In the genomic region with DNA sequence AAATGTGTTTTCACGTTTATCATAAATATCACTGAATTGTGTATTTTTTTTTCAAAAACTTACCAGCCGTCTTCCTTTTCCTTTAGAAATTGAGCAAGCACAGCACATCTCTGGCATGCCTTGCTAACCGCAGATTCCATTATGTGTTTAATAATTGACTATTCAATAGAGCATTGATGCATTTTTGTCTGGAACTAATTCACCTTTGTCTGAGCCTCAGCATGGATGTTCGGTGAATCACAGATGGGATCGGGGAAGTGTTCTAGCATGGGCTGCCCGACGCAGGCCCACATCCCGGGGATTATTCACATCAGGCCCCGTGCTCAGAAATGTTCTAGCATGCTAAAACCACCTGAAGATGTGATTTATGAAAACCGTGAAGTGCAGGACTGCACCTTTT, we compare ENCODE assay signal across 22 mouse cellular contexts. TPM values are rescaled to one million over a fixed set of nuclear protein-coding genes. Genes with fewer than 3 reads are reported as not detected.
DNase-seq lines count a peak whose midpoint lies in the region; ATAC-seq and TF ChIP-seq lines count a peak whose summit lies in the region.
"Had no signal": no experiment of that assay in that cellular context is flagged by ENCODE, and none has a peak within 500 bp of the region (broad histone marks: within the 10 kb centered on the region; RNA-seq: fewer than 3 reads in every experiment).

No protein-coding gene starts in this region.

- DNase-seq in embryonic facial prominence, embryonic 14.5 days (ENCODE audit: low spot score): peak; percentile 28
- no peak for DNase-seq in embryonic facial prominence, embryonic 10.5 days (ENCODE audit: low spot score)
- DNase-seq in midbrain, postnatal 0 days (ENCODE audit: low spot score): peak; percentile 23
- DNase-seq in midbrain, embryonic 10.5 days (ENCODE audit: low spot score): no peak
- no peak for DNase-seq in left cerebral cortex, postnatal 25 days (ENCODE audit: low spot score in 2 of 2)
- DNase-seq in thymus, postnatal 36 days: no peak
- DNase-seq: adrenal gland, postnatal 25 days; cerebellum, adult 11-12 months; cerebellum, postnatal 14 days; gastrocnemius, postnatal 14 days; heart, postnatal 4 days; liver, embryonic 13.5 days; lung, embryonic 14.5 days; lung, postnatal 36 days; thymus, adult 2 months had no signal

- no peaks in the 10 kb centered on the region for H3K9me3 ChIP-seq in embryonic facial prominence, embryonic 14.5 days (ENCODE audit: control insufficient read depth, low read length)
- H3K9me3 ChIP-seq in embryonic facial prominence, embryonic 10.5 days: no peaks in the 10 kb centered on the region
- H3K9me3 ChIP-seq in midbrain, postnatal 0 days (ENCODE audit: low read length): no peaks in the 10 kb centered on the region
- H3K9me3 ChIP-seq in midbrain, embryonic 10.5 days (replicated peaks): no peaks in the 10 kb centered on the region
- H3K9me3 ChIP-seq in kidney, embryonic 16.5 days (ENCODE audit: low read length): no peaks in the 10 kb centered on the region
- H3K9me3 ChIP-seq: heart, embryonic 15.5 days; limb, embryonic 13.5 days; liver, embryonic 13.5 days; neural tube, embryonic 15.5 days had no signal

- no peak overlapping the region for H3K27ac ChIP-seq in embryonic facial prominence, embryonic 14.5 days (replicated peaks; ENCODE audit: low read depth, low read length)
- no peak overlapping the region for H3K27ac ChIP-seq in embryonic facial prominence, embryonic 10.5 days (replicated peaks)
- H3K27ac ChIP-seq in midbrain, postnatal 0 days (ENCODE audit: low read depth, low read length): no peak overlapping the region
- no peak overlapping the region for H3K27ac ChIP-seq in midbrain, embryonic 10.5 days (replicated peaks)
- peak overlapping the region; percentile 43; the same call in 1 of the 2 replicates for H3K27ac ChIP-seq in kidney, embryonic 16.5 days (ENCODE audit: low read length)
- H3K27ac ChIP-seq: heart, embryonic 15.5 days; limb, embryonic 13.5 days; liver, embryonic 13.5 days; neural tube, embryonic 15.5 days had no signal

- H3K4me3 ChIP-seq in embryonic facial prominence, embryonic 14.5 days (ENCODE audit: low read depth, low read length): no peak overlapping the region
- H3K4me3 ChIP-seq in embryonic facial prominence, embryonic 10.5 days: no peak overlapping the region
- H3K4me3 ChIP-seq in midbrain, postnatal 0 days (ENCODE audit: low read depth, low read length): no peak overlapping the region
- no peak overlapping the region for H3K4me3 ChIP-seq in midbrain, embryonic 10.5 days
- H3K4me3 ChIP-seq in kidney, embryonic 16.5 days (ENCODE audit: low read length): no peak overlapping the region
- H3K4me3 ChIP-seq: erythroblast, embryonic 14.5 days; heart, embryonic 15.5 days; limb, embryonic 13.5 days; liver, embryonic 13.5 days; neural tube, embryonic 15.5 days had no signal

- no peaks in the 10 kb centered on the region for H3K4me1 ChIP-seq in embryonic facial prominence, embryonic 14.5 days (ENCODE audit: control insufficient read depth, insufficient read depth, low read length)
- peaks cover 6% of the 10 kb centered on the region; the same call in 1 of the 2 replicates for H3K4me1 ChIP-seq in embryonic facial prominence, embryonic 10.5 days
- H3K4me1 ChIP-seq in midbrain, postnatal 0 days (ENCODE audit: insufficient read depth, low read length): no peaks in the 10 kb centered on the region
- peaks cover 3% of the 10 kb centered on the region for H3K4me1 ChIP-seq in midbrain, embryonic 10.5 days
- 0 out of 2 replicates have a peak, but pooled peaks cover under 1% of the 10 kb centered on the region for H3K4me1 ChIP-seq in kidney, embryonic 16.5 days (ENCODE audit: insufficient read depth, low read length)
- H3K4me1 ChIP-seq: heart, embryonic 15.5 days; limb, embryonic 13.5 days; liver, embryonic 13.5 days; neural tube, embryonic 15.5 days had no signal

- H3K4me2 ChIP-seq in embryonic facial prominence, embryonic 14.5 days (ENCODE audit: low read depth, low read length): no peak overlapping the region
- H3K4me2 ChIP-seq in midbrain, postnatal 0 days (ENCODE audit: low read depth, low read length, poor library complexity, severe bottlenecking): no peak overlapping the region
- H3K4me2 ChIP-seq in kidney, embryonic 16.5 days (replicated peaks; ENCODE audit: low read depth, low read length): no peak overlapping the region
- H3K4me2 ChIP-seq: heart, embryonic 15.5 days; limb, embryonic 13.5 days; liver, embryonic 13.5 days; lung, embryonic 14.5 days; neural tube, embryonic 15.5 days had no signal

- 57% methylated on average over 10 of the region's 10 CpGs for WGBS in embryonic facial prominence, embryonic 14.5 days
- WGBS in embryonic facial prominence, embryonic 10.5 days: 84% methylated on average over 10 of the region's 10 CpGs
- 22% methylated on average over 10 of the region's 10 CpGs for WGBS in midbrain, postnatal 0 days
- 68% methylated on average over 10 of the region's 10 CpGs for WGBS in midbrain, embryonic 10.5 days
- 67% methylated on average over 10 of the region's 10 CpGs for WGBS in kidney, embryonic 16.5 days

- intact Hi-C loops in left cerebral cortex, postnatal 25 days (cut with DNase I): no loop called here

- TF ChIP-seq CTCF in midbrain, postnatal 0 days (IDR thresholded peaks at IDR 0.05): no peak

- no peaks in the 10 kb centered on the region for H3K27me3 ChIP-seq in embryonic facial prominence, embryonic 14.5 days (replicated peaks; ENCODE audit: control insufficient read depth, insufficient read depth, low read length)
- H3K27me3 ChIP-seq in embryonic facial prominence, embryonic 10.5 days (replicated peaks; ENCODE audit: low read depth, poor library complexity, severe bottlenecking): no peaks in the 10 kb centered on the region
- H3K27me3 ChIP-seq in midbrain, postnatal 0 days (ENCODE audit: insufficient read depth, low read length): 0 out of 2 replicates have a peak, but pooled peaks cover 3% of the 10 kb centered on the region
- peaks cover 11% of the 10 kb centered on the region; the same call in 1 of the 2 replicates for H3K27me3 ChIP-seq in midbrain, embryonic 10.5 days (ENCODE audit: low read depth, poor library complexity, severe bottlenecking)
- no peaks in the 10 kb centered on the region for H3K27me3 ChIP-seq in kidney, embryonic 16.5 days (ENCODE audit: insufficient read depth, low read length)
- H3K27me3 ChIP-seq: heart, embryonic 15.5 days; limb, embryonic 13.5 days; neural tube, embryonic 15.5 days had no signal

- H3K36me3 ChIP-seq in embryonic facial prominence, embryonic 14.5 days (ENCODE audit: control insufficient read depth, insufficient read depth, low read length): no peaks in the 10 kb centered on the region
- H3K36me3 ChIP-seq in embryonic facial prominence, embryonic 10.5 days (replicated peaks): no peaks in the 10 kb centered on the region
- no peaks in the 10 kb centered on the region for H3K36me3 ChIP-seq in midbrain, postnatal 0 days (ENCODE audit: insufficient read depth, low read length)
- no peaks in the 10 kb centered on the region for H3K36me3 ChIP-seq in midbrain, embryonic 10.5 days
- H3K36me3 ChIP-seq in kidney, embryonic 16.5 days (ENCODE audit: insufficient read depth, low read length): no peaks in the 10 kb centered on the region
- H3K36me3 ChIP-seq: heart, embryonic 15.5 days; limb, embryonic 13.5 days; liver, embryonic 13.5 days; neural tube, embryonic 15.5 days had no signal

- no peak for ATAC-seq in embryonic facial prominence, embryonic 14.5 days (ENCODE audit: low read depth)
- no peak for ATAC-seq in midbrain, postnatal 0 days (ENCODE audit: low FRiP score)
- ATAC-seq in kidney, embryonic 16.5 days (ENCODE audit: low FRiP score, low TSS enrichment): peak; percentile 59; the same call in 1 of the 2 replicates
- ATAC-seq in granulocyte monocyte progenitor cell, adult 5-6 weeks (replicated peaks; ENCODE audit: poor library complexity, severe bottlenecking): no peak
- ATAC-seq: forebrain, embryonic 14.5 days had no signal

- H3K9ac ChIP-seq in embryonic facial prominence, embryonic 14.5 days (ENCODE audit: low read depth, low read length): no peak overlapping the region
- no peak overlapping the region for H3K9ac ChIP-seq in midbrain, postnatal 0 days (replicated peaks; ENCODE audit: low read length, poor library complexity, severe bottlenecking)
- H3K9ac ChIP-seq in kidney, embryonic 16.5 days (replicated peaks; ENCODE audit: low read length): no peak overlapping the region
- H3K9ac ChIP-seq: heart, embryonic 15.5 days; limb, embryonic 13.5 days; liver, embryonic 13.5 days; lung, embryonic 14.5 days; neural tube, embryonic 15.5 days had no signal

RNA-seq across cellular contexts. Expression of a gene that starts 12.2 kb away (rescaled TPM):
- 4.8 and 5.2 TPM in 2 replicates for polyA plus RNA-seq in embryonic facial prominence, embryonic 14.5 days (2014; fragmentation: Nextera tagmentation; extraction: Ambion mirVana)
- 2.4 and 3.4 TPM in 2 replicates for polyA plus RNA-seq in embryonic facial prominence, embryonic 10.5 days (2016; fragmentation: Nextera tagmentation; extraction: Ambion mirVana)
- 0.88 and 1.6 TPM in 2 replicates for total RNA-seq in midbrain, postnatal 0 days (2014; rRNA removed)
- polyA plus RNA-seq in midbrain, postnatal 0 days (2015; fragmentation: Nextera tagmentation; extraction: Ambion mirVana): 1.0 and 1.5 TPM in 2 replicates
- polyA plus RNA-seq in midbrain, embryonic 10.5 days (2016; fragmentation: Nextera tagmentation; extraction: Ambion mirVana): 2.6 and 3.4 TPM in 2 replicates
- 12.2 and 12.4 TPM in 2 replicates for polyA plus RNA-seq in kidney, embryonic 16.5 days (2015; fragmentation: Nextera tagmentation; extraction: Ambion mirVana)
- 1 to 10 TPM; 1.4 to 2.8 TPM for total RNA-seq in left cerebral cortex, postnatal 25 days (2021)
- total RNA-seq in granulocyte monocyte progenitor cell, adult 5-6 weeks (2014; fragmentation: Nextera tagmentation): 18.2 and 23.5 TPM in 2 replicates
- total RNA-seq in granulocyte monocyte progenitor cell, adult 5-6 weeks (2017): 18.3 and 25.1 TPM in 2 replicates

Comparison
In these comparisons a context has a peak if more than half of its experiments do, and no peak if none do; other contexts are left out.
1. DNase-seq: peak in embryonic facial prominence, embryonic 14.5 days (single experiment) and midbrain, postnatal 0 days (single experiment); none in embryonic facial prominence, embryonic 10.5 days (single experiment), midbrain, embryonic 10.5 days (single experiment), left cerebral cortex, postnatal 25 days (0 of 2) and thymus, postnatal 36 days (0 of 2).